29 mouse cellular contexts compared by ENCODE assay signal in the genomic region with DNA sequence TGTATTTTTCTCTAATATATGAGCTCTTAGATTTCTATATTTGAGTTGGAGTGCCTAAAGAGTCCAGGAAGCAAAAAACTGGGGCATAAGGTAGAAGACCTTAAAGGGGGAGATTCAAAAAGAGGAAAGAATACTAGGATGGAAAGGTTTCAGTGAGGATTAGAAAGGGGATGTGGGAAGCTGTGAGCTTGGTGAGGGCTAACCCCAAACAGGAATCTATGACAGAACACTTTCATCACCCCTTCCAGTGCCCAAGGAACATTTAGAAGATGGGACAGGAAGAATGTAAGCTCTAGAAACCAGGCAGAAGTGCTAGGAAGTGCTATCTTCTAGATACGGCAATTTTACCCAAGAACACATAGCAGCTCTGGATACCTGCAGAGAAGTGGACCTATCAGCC.
"Had no signal": no experiment of that assay in that cellular context is flagged by ENCODE, and none has a peak within 500 bp of the region (broad histone marks: within the 10 kb centered on the region; RNA-seq: fewer than 3 reads in every experiment).

No protein-coding gene starts in this region.

- H3K4me1 ChIP-seq: heart, embryonic 13.5 days; heart, embryonic 15.5 days; hindbrain, embryonic 10.5 days; hindbrain, embryonic 12.5 days; intestine, embryonic 15.5 days; kidney, embryonic 15.5 days; limb, embryonic 10.5 days; limb, embryonic 12.5 days; liver, embryonic 13.5 days had no signal

- H3K4me2 ChIP-seq: heart, embryonic 11.5 days; heart, embryonic 13.5 days; heart, embryonic 15.5 days; hindbrain, embryonic 12.5 days; hindbrain, embryonic 14.5 days; intestine, embryonic 15.5 days; kidney, embryonic 15.5 days; limb, embryonic 12.5 days; liver, embryonic 11.5 days; liver, embryonic 13.5 days had no signal

- ATAC-seq: hindbrain, embryonic 16.5 days; inflammation-experienced regulatory T-cells, adult 6 months; intestine, embryonic 15.5 days had no signal

- H3K9ac ChIP-seq: heart, embryonic 13.5 days; heart, embryonic 15.5 days; hindbrain, embryonic 12.5 days; hindbrain, embryonic 14.5 days; intestine, embryonic 15.5 days; kidney, embryonic 15.5 days; limb, embryonic 12.5 days; liver, embryonic 13.5 days had no signal

- H3K4me3 ChIP-seq: gastrocnemius, adult 2 months; heart, adult 2 months; heart, embryonic 13.5 days; heart, embryonic 15.5 days; hindbrain, embryonic 10.5 days; hindbrain, embryonic 12.5 days; intestine, embryonic 15.5 days; kidney, embryonic 15.5 days; limb, embryonic 10.5 days; limb, embryonic 12.5 days; liver, embryonic 13.5 days had no signal

- H3K36me3 ChIP-seq: heart, embryonic 13.5 days; heart, embryonic 15.5 days; hindbrain, embryonic 10.5 days; hindbrain, embryonic 12.5 days; intestine, embryonic 15.5 days; kidney, embryonic 15.5 days; limb, embryonic 10.5 days; limb, embryonic 12.5 days; liver, embryonic 13.5 days had no signal

- H3K9me3 ChIP-seq: heart, embryonic 15.5 days; hindbrain, embryonic 10.5 days; hindbrain, embryonic 12.5 days; intestine, embryonic 15.5 days; kidney, embryonic 15.5 days; limb, embryonic 10.5 days; limb, embryonic 12.5 days; liver, embryonic 13.5 days had no signal

- H3K27me3 ChIP-seq: heart, embryonic 13.5 days; heart, embryonic 15.5 days; hindbrain, embryonic 12.5 days; intestine, embryonic 15.5 days; kidney, embryonic 15.5 days; limb, embryonic 12.5 days; liver, embryonic 13.5 days had no signal

- DNase-seq: gastrocnemius, adult 2 months; gastrocnemius, postnatal 10 days; gastrocnemius, postnatal 25 days; heart, adult 2 months; heart, postnatal 14 days; heart, postnatal 4 days; kidney, adult 11 months; kidney, adult 2 months; kidney, adult 9 months; kidney, postnatal 14 days; kidney, postnatal 36 days; layer of hippocampus, adult 9-11 months; layer of hippocampus, postnatal 36 days; liver; liver, embryonic 13.5 days had no signal

- H3K27ac ChIP-seq: gastrocnemius, adult 2 months; heart, adult 2 months; heart, embryonic 13.5 days; heart, embryonic 15.5 days; hindbrain, embryonic 10.5 days; hindbrain, embryonic 12.5 days; hindbrain, embryonic 14.5 days; intestine, embryonic 15.5 days; kidney, embryonic 15.5 days; kidney, postnatal 0 days; limb, embryonic 10.5 days; limb, embryonic 12.5 days; liver, embryonic 13.5 days had no signal
